Mouse (Mus musculus) forebrain, embryonic 11.5 days (tissue): ENCODE data around the gene Tmem115. TPM values are rescaled to one million over a fixed set of nuclear protein-coding genes. Genes with fewer than 3 reads are reported as not detected.

Experiments used
- ATAC-seq: fragments of 200-750 bp; cut with Nextera tagmentation; replicated peaks from 2 replicates; pipeline ENCODE4 v1.8.0; 2017; ENCODE audit warnings: moderate TSS enrichment; ENCODE audit not compliant: low FRiP score
- DNase-seq: peaks from one replicate; pipeline ENCODE4 v3.0.0-alpha.2; 2017; ENCODE audit warnings: low spot score
- H3K27ac ChIP-seq: fragments of 300-500 bp; sonication (generic); 2 replicates; pipeline ENCODE4 v1.5.1; 2014; ENCODE audit warnings: low read depth, low read length
- H3K27me3 ChIP-seq: fragments of 300-500 bp; sonication (generic); 2 replicates; pipeline ENCODE4 v1.6.1; 2014; ENCODE audit warnings: mild to moderate bottlenecking, low read length, mixed read lengths; ENCODE audit not compliant: control insufficient read depth, insufficient read depth
- H3K36me3 ChIP-seq: fragments of 300-500 bp; sonication (generic); 2 replicates; pipeline ENCODE4 v1.6.1; 2014; ENCODE audit warnings: mild to moderate bottlenecking, low read length, moderate library complexity, mixed read lengths; ENCODE audit not compliant: control insufficient read depth, insufficient read depth
- H3K4me1 ChIP-seq: fragments of 300-500 bp; sonication (generic); replicated peaks from 2 replicates; pipeline ENCODE4 v1.6.1; 2014; ENCODE audit warnings: low read length, mixed read lengths; ENCODE audit not compliant: control insufficient read depth, insufficient read depth
- H3K4me2 ChIP-seq: fragments of 300-500 bp; sonication (generic); 2 replicates; pipeline ENCODE4 v1.6.1; 2014; ENCODE audit warnings: low read depth, mild to moderate bottlenecking, low read length, moderate library complexity, mixed read lengths; ENCODE audit not compliant: severe bottlenecking
- H3K4me3 ChIP-seq: fragments of 300-500 bp; sonication (generic); 2 replicates; pipeline ENCODE4 v1.5.1; 2014; ENCODE audit warnings: low read depth, low read length
- H3K9ac ChIP-seq: fragments of 300-500 bp; sonication (generic); 2 replicates; pipeline ENCODE4 v1.6.1; 2014; ENCODE audit warnings: low read length
- H3K9me3 ChIP-seq: fragments of 300-500 bp; sonication (generic); 2 replicates; pipeline ENCODE4 v1.6.1; 2016; ENCODE audit warnings: low read length, mixed read lengths; ENCODE audit not compliant: control insufficient read depth
- WGBS: fragments of 180-500 bp; shearing (Covaris S2); extraction: QIAGEN DNeasy Blood & Tissue Kit; methylation state at CpG from one replicate; pipeline ENCODE4 v1.1.7; 2014; 5-methylcytosine and 5-hydroxymethylcytosine counted together
- polyA plus RNA-seq: library from polyadenylated mRNA; unstranded; fragments of >200 nt; fragmentation: Nextera tagmentation; extraction: Ambion mirVana; gene quantifications from 2 replicates; pipeline ENCODE4 v1.2.1, GENCODE M21; 2014

Tmem115 gene
- polyA plus RNA-seq, 1 experiment from 2014 or later = 40.2 TPM

GRCm38 (mm10) chr9:107576357-107577107, 42.8 kb downstream of the Tmem115 start, which contains the start of gene Hyal1:
Gene Hyal1 (plus strand): TSS chr9:107576927.
- ATAC-seq = peak; percentile 83
- 30% methylated on average over 16 of the region's 16 CpGs for WGBS

DNA sequence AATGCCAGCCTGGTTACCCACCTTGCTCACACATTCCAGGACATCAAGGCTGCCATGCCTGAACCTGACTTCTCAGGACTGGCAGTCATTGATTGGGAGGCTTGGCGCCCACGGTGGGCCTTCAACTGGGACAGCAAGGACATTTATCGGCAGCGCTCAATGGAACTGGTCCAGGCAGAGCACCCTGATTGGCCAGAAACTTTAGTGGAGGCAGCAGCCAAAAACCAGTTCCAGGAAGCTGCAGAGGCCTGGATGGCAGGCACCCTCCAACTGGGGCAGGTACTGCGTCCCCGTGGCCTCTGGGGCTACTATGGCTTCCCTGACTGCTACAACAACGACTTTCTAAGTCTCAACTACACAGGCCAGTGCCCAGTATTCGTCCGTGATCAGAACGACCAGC, 44.1 kb downstream of the Tmem115 start:
- no peaks in the 10 kb centered on the region; the same call in 1 of the 2 replicates for H3K9me3 ChIP-seq
- ATAC-seq (no peak), DNase-seq (no peak)
- H3K4me1 ChIP-seq = peaks cover 14% of the 10 kb centered on the region
- H3K4me2 ChIP-seq = no peak overlapping the region
- H3K9ac ChIP-seq = no peak overlapping the region
- H3K27me3 ChIP-seq = no peaks in the 10 kb centered on the region
- WGBS = 89% methylated on average over 10 of the region's 10 CpGs
- no peak overlapping the region for H3K27ac ChIP-seq
- H3K36me3 ChIP-seq = peaks cover 13% of the 10 kb centered on the region
- no peak overlapping the region for H3K4me3 ChIP-seq

More at GRCm38 (mm10) chr9:107576357-107577107, 42.8 kb downstream of the Tmem115 start, which contains the start of gene Hyal1:
- Histone ChIP-seq H3K27me3 (no peaks in the 10 kb centered on the region), H3K36me3 (peaks cover 20% of the 10 kb centered on the region), H3K4me1 (peaks cover 13% of the 10 kb centered on the region), H3K27ac (peak within 1 kb of the TSS; percentile 19; the same call in 1 of the 2 replicates), H3K4me3 (peak within 1 kb of the TSS; percentile 25), H3K9ac (peak within 1 kb of the TSS; percentile 44; the same call in 1 of the 2 replicates), H3K4me2 (peak within 1 kb of the TSS; percentile 44), H3K9me3 (no peaks in the 10 kb centered on the region; the same call in 1 of the 2 replicates)
- DNase-seq = peak; percentile 91

- DNase-seq = no peak
- Histone ChIP-seq H3K27me3 (no peaks in the 10 kb centered on the region), H3K4me2 (no peak within 1 kb of the TSS), H3K4me3 (no peak within 1 kb of the TSS), H3K4me1 (peaks cover 14% of the 10 kb centered on the region), H3K9ac (no peak within 1 kb of the TSS), H3K9me3 (no peaks in the 10 kb centered on the region; the same call in 1 of the 2 replicates), H3K36me3 (peaks cover 6% of the 10 kb centered on the region), H3K27ac (no peak within 1 kb of the TSS)
- ATAC-seq = no peak
- 71% methylated on average over 3 of the region's 3 CpGs for WGBS
Measured at GRCm38 (mm10) chr9:107578587-107578986, 44.8 kb downstream of the Tmem115 start, which contains the start of gene Naa80. Gene Naa80 (plus strand): TSS chr9:107578887.

- ATAC-seq (no peak), DNase-seq (no peak)
- WGBS = 94% methylated on average over 14 of the region's 14 CpGs
- no peak overlapping the region for H3K4me3 ChIP-seq
- peaks cover 4% of the 10 kb centered on the region; the same call in 1 of the 2 replicates for H3K36me3 ChIP-seq
- H3K9ac ChIP-seq = no peak overlapping the region
- H3K9me3 ChIP-seq = no peaks in the 10 kb centered on the region
- no peak overlapping the region for H3K4me2 ChIP-seq
- no peak overlapping the region for H3K27ac ChIP-seq
- peaks cover 14% of the 10 kb centered on the region for H3K4me1 ChIP-seq
- H3K27me3 ChIP-seq = no peaks in the 10 kb centered on the region
Measured at GRCm38 (mm10) chr9:107579023-107579900, 45.5 kb downstream of the Tmem115 start.

GRCm38 (mm10) chr9:107580501-107581317, 47.0 kb downstream of the Tmem115 start, which contains the start of gene Hyal3:
Gene Hyal3 (plus strand): TSS chr9:107580818.
- ATAC-seq (peak; percentile 54), DNase-seq (peak; percentile 87)
- peak within 1 kb of the TSS; percentile 93 for H3K4me2 ChIP-seq
- H3K4me1 ChIP-seq = peaks cover 14% of the 10 kb centered on the region
- WGBS = under 1% methylated on average over 32 of the region's 32 CpGs
- no peaks in the 10 kb centered on the region for H3K9me3 ChIP-seq
- H3K27me3 ChIP-seq = no peaks in the 10 kb centered on the region
- H3K9ac ChIP-seq = peak within 1 kb of the TSS; percentile 83
- peak within 1 kb of the TSS; percentile 56 for H3K4me3 ChIP-seq
- H3K36me3 ChIP-seq = no peaks in the 10 kb centered on the region
- H3K27ac ChIP-seq = peak within 1 kb of the TSS; percentile 55

DNA sequence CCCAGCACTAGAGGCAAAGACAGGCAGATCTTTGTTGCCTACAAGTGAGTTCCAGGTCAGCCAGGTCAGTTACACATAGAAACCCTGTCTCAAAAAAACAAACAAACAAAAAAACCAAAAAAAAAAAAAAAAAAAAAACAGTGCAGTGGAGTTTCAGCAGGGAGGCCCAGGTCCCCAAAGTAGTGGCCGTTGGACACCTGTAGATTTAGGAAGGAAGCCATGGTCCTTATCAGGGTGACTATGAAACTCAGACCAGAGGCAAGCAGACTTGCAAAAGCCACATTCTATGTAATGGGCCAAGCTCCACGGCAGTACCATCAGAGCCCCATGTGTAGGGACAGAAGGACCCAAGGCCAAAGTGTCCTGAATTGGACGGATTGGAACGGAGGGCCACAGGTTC, 47.8 kb downstream of the Tmem115 start:
- Histone ChIP-seq H3K9ac (peak overlapping the region; percentile 83; the same call in 1 of the 2 replicates), H3K27ac (no peak overlapping the region), H3K27me3 (no peaks in the 10 kb centered on the region), H3K4me1 (peaks cover 14% of the 10 kb centered on the region), H3K9me3 (no peaks in the 10 kb centered on the region), H3K36me3 (no peaks in the 10 kb centered on the region), H3K4me2 (peak overlapping the region; percentile 93), H3K4me3 (peak overlapping the region; percentile 56; the same call in 1 of the 2 replicates)
- no peak for ATAC-seq
- DNase-seq = no peak
- 81% methylated on average over 4 of the region's 4 CpGs for WGBS

- H3K9me3 ChIP-seq = no peaks in the 10 kb centered on the region
- 93% methylated on average over 7 of the region's 7 CpGs for WGBS
- no peak overlapping the region for H3K4me2 ChIP-seq
- H3K36me3 ChIP-seq = no peaks in the 10 kb centered on the region
- H3K27ac ChIP-seq = no peak overlapping the region
- ATAC-seq = no peak
- H3K9ac ChIP-seq = no peak overlapping the region
- H3K27me3 ChIP-seq = no peaks in the 10 kb centered on the region
- no peak overlapping the region for H3K4me3 ChIP-seq
- DNase-seq = no peak
- H3K4me1 ChIP-seq = peaks cover 12% of the 10 kb centered on the region
Measured at GRCm38 (mm10) chr9:107582509-107583062, 48.8 kb downstream of the Tmem115 start.
